Mouse (Mus musculus) heart, adult 2 months (tissue): Measurements from ENCODE around the gene Traf4. TPM values are rescaled to one million over a fixed set of nuclear protein-coding genes. Genes with fewer than 3 reads are reported as not detected.

Experiments used
- DNase-seq, 2 experiments: peaks; one replicate each; pipeline ENCODE4 v3.0.0; 2021
- H3K27ac ChIP-seq: fragments of 200-600 bp; 2 replicates; pipeline ENCODE4 v1.8.1; 2022
- H3K27me3 ChIP-seq: fragments of 200-500 bp; 2 replicates; pipeline ENCODE4 v1.6.1; 2012; ENCODE audit warnings: mild to moderate bottlenecking, low read length, inconsistent platforms, mixed read lengths; ENCODE audit not compliant: control insufficient read depth, insufficient read depth
- H3K36me3 ChIP-seq: fragments of 200-500 bp; 2 replicates; pipeline ENCODE4 v1.6.1; 2012; ENCODE audit warnings: low read length, inconsistent platforms; ENCODE audit not compliant: control insufficient read depth, insufficient read depth
- H3K4me1 ChIP-seq: fragments of 200-500 bp; 2 replicates; pipeline ENCODE4 v1.6.1; 2011; ENCODE audit warnings: low read length; ENCODE audit not compliant: control insufficient read depth, insufficient read depth
- H3K4me3 ChIP-seq: fragments of 200-600 bp; 2 replicates; pipeline ENCODE4 v1.8.1; 2022
- H3K79me2 ChIP-seq: fragments of 200-500 bp; replicated peaks from 2 replicates; pipeline ENCODE4 v1.6.1; 2012; ENCODE audit warnings: mild to moderate bottlenecking, inconsistent platforms, low read length, moderate library complexity, mixed read lengths; ENCODE audit not compliant: control insufficient read depth, insufficient read depth
- H3K9ac ChIP-seq: fragments of 200-500 bp; 2 replicates; pipeline ENCODE4 v1.6.1; 2012; ENCODE audit warnings: low read depth, mild to moderate bottlenecking, control low read depth, inconsistent platforms, low read length, mixed read lengths
- CTCF ChIP-seq: fragments of 200-600 bp; IDR thresholded peaks from 2 replicates; pipeline ENCODE4 v1.8.1; 2022; ENCODE audit warnings: antibody characterized with exemption, mild to moderate bottlenecking, moderate library complexity
- EP300 ChIP-seq: fragments of 200-500 bp; IDR thresholded peaks from 2 replicates; pipeline ENCODE4 v1.6.1; 2011; ENCODE audit warnings: low read depth, low read length, control low read depth; ENCODE audit not compliant: insufficient read depth
- POLR2A ChIP-seq: fragments of 200-500 bp; IDR thresholded peaks from 2 replicates; pipeline ENCODE4 v1.6.1; 2011; ENCODE audit warnings: mild to moderate bottlenecking, low read depth, low read length, control low read depth; ENCODE audit not compliant: insufficient read depth
- WGBS: fragments of 180-500 bp; shearing (Covaris S2); methylation state at CpG from one replicate; pipeline ENCODE4 v1.1.7; 2018; 5-methylcytosine and 5-hydroxymethylcytosine counted together
- intact Hi-C: fragments of 180-260 bp; cut with DNase I; formaldehyde crosslinking; loops from one replicate; pipeline ENCODE4 v1.15.1; 2025
- polyA plus RNA-seq: library from polyadenylated mRNA; depleted of rRNA; stranded (reverse); fragments of >200 nt; gene quantifications from 2 replicates; pipeline ENCODE4 v1.2.3, GENCODE M21; 2012
- total RNA-seq, 2 experiments: library from RNA; stranded (reverse); gene quantifications; 2 replicates each; pipeline ENCODE4 v1.2.3; 2021

Gene Traf4
- total and polyA plus RNA-seq, 3 experiments: 3.7 to 13.4 (median 6.0) TPM

GRCm38 (mm10) chr11:78207190-78207589 is 41.8 kb upstream of the Traf4 start:
- H3K9ac ChIP-seq: no peak overlapping the region

DNA sequence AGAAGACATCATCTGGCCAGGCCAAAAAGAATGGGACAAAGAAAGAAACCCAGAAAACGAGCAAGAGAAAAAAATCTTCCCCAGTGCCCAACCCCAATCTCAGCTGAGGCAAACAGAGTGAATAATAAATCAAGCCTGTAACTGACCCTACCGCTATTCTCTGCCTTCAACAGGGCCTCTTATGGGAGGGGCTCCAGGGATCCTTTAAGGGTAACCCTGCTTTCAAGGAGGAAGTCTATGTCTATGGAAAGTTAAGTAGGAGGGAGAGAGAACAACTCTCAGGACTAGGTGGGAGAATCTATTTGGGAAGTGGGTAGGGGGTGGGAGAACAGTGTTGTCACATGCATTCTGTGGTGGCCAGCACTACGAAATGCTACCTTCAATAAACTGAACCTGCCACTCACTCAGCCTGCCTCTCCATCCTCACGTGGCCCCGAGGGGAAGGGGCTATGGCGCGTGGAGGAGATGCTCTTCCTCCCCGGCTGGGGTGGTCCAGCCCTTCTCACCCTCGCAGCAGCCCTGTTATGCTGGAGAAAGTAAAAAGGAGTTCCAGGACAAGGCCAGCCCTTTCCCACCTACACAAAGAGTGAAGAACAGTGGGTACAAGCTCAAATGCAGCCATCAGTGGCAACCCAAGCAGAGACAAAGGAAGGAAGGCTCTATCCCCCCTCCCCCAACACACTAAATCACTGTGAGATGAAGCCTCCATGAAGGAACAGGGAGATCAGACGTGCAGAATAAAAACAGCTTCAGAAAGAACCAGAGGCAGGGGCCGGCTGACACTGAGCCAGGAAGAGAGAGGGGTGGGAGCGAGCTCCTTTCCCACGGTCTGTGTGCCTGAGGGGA is 40.2 kb upstream of the Traf4 start:
- Histone ChIP-seq H3K9ac (no peak overlapping the region), H3K36me3 (no peaks in the 10 kb centered on the region), H3K4me3 (no peak overlapping the region), H3K4me1 (peaks cover under 1% of the 10 kb centered on the region; the same call in 1 of the 2 replicates), H3K79me2 (no peaks in the 10 kb centered on the region), H3K27me3 (no peaks in the 10 kb centered on the region), H3K27ac (no peak overlapping the region)
- no peak for DNase-seq
- TF ChIP-seq POLR2A (no peak), EP300 (no peak), CTCF (no peak)
- WGBS: 85% methylated on average over 13 of the region's 13 CpGs
- intact Hi-C loops: no loop called here

More at GRCm38 (mm10) chr11:78207190-78207589, 41.8 kb upstream of the Traf4 start:
- Histone ChIP-seq H3K4me1 (peaks cover 2% of the 10 kb centered on the region; the same call in 1 of the 2 replicates), H3K36me3 (no peaks in the 10 kb centered on the region), H3K4me3 (no peak overlapping the region), H3K79me2 (no peaks in the 10 kb centered on the region), H3K27ac (no peak overlapping the region), H3K27me3 (no peaks in the 10 kb centered on the region)
- DNase-seq: no peak
- intact Hi-C loops: no loop called here
- WGBS: 89% methylated on average over 7 of the region's 7 CpGs
- TF ChIP-seq CTCF (no peak), POLR2A (no peak), EP300 (no peak)

GRCm38 (mm10) chr11:78204287-78204686 is 38.9 kb upstream of the Traf4 start:
- intact Hi-C loops: no loop called here
- WGBS: 68% methylated on average over 6 of the region's 6 CpGs
- Histone ChIP-seq H3K4me1 (no peaks in the 10 kb centered on the region), H3K4me3 (no peak overlapping the region), H3K36me3 (no peaks in the 10 kb centered on the region), H3K9ac (no peak overlapping the region), H3K27ac (no peak overlapping the region), H3K79me2 (no peaks in the 10 kb centered on the region), H3K27me3 (no peaks in the 10 kb centered on the region)
- no peak for DNase-seq
- TF ChIP-seq POLR2A: no peak
- no peak for TF ChIP-seq CTCF
- TF ChIP-seq EP300: no peak

- no peak for DNase-seq
- TF ChIP-seq CTCF: no peak
- TF ChIP-seq POLR2A: no peak
- no peak for TF ChIP-seq EP300
- 84% methylated on average over 3 of the region's 3 CpGs for WGBS
- H3K79me2 ChIP-seq: no peaks in the 10 kb centered on the region
- H3K4me1 ChIP-seq: no peaks in the 10 kb centered on the region
- H3K4me3 ChIP-seq: no peak overlapping the region
- H3K27me3 ChIP-seq: no peaks in the 10 kb centered on the region
- no peak overlapping the region for H3K9ac ChIP-seq
- H3K27ac ChIP-seq: no peak overlapping the region
- intact Hi-C loops: no loop called here
- H3K36me3 ChIP-seq: no peaks in the 10 kb centered on the region
These were observed 37.0 kb upstream of the Traf4 start for GRCm38 (mm10) chr11:78202372-78202771.

DNA sequence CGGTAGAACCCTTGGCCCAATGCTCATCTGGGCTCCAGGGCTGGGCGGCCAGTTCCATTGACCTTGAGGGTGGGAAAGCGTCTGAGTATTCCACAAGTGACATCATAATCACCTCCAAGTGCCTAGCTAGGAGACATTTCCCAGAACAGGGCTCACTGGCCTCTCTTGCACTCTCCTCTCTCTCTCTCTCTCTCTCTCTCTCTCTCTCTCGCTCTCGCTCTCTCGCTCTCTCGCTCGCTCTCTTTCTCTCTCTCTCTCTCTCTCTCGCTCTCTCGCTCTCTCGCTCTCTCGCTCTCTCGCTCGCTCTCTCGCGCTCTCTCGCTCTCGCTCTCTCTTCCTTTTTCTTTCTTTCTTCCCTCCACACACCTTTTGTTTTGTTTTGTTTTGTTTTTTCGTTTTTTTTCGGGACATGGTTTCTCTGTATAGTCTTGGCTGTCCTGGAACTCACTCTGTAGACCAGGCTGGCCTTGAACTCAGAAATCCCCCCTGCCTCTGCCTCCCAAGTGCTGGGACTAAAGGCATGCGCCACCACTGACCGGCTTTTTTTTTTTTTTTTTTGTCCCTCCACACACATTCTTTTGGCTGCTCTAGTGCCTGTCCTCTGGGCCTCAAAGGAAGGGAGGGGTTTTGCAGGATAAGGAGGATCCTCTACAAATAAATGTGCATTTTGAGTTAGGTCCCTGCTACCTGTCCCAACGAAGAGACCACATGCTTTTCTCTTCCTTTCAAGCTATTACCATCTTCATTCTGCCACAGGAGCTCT is 29.9 kb upstream of the Traf4 start:
- no peak overlapping the region for H3K27ac ChIP-seq
- intact Hi-C loops: no loop called here

DNA sequence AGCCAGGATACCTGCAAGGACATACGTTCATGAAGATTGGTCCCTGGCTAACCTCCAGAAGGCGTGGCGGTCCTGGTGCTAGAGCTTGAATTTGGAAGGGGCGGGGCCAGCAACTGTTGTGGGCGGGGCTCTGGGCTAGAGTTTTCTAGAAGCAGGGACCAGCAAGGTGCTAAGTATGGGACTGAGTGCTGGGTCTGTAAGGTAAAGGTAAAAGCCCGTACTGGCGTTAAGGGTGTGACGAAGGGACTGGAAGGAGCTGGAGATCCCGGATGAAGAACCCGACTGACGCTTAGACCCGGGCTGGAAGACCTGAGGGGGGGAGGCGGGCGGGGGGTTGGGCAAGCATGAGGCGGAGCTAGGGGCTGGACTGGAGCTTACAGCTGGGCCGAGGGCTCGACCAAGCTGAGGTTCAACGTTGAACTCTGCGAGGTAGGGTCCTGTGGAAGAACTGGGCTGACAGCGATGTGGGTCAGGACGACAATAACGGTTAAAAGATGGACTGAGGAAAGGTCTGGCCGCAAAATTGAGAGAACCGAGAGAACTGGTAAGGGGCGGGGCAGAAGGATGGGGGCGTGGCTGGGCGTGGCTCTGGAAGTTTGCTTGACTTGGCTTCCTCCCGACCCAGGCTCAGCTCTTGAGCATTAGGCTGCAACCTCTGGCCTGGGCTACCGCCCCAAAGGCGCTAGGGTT is 29.2 kb upstream of the Traf4 start:
- TF ChIP-seq CTCF (no peak), POLR2A (peak; percentile 46; the same call in 1 of the 2 replicates)
- intact Hi-C loops: no loop called here
- Histone ChIP-seq H3K27me3 (no peaks in the 10 kb centered on the region), H3K4me1 (peaks cover 4% of the 10 kb centered on the region; the same call in 1 of the 2 replicates), H3K4me3 (peak overlapping the region; percentile 49), H3K27ac (no peak overlapping the region), H3K79me2 (no peaks in the 10 kb centered on the region), H3K9ac (peak overlapping the region; percentile 48), H3K36me3 (no peaks in the 10 kb centered on the region)
- WGBS: 4% methylated on average over 30 of the region's 30 CpGs
- peak; percentile 83 to 84 for DNase-seq

More for the DNA sequence above, 29.9 kb upstream of the Traf4 start:
- H3K9ac ChIP-seq: peak overlapping the region; percentile 48
- peaks cover 4% of the 10 kb centered on the region; the same call in 1 of the 2 replicates for H3K4me1 ChIP-seq
- H3K36me3 ChIP-seq: no peaks in the 10 kb centered on the region
- no peaks in the 10 kb centered on the region for H3K27me3 ChIP-seq
- H3K79me2 ChIP-seq: no peaks in the 10 kb centered on the region
- H3K4me3 ChIP-seq: peak overlapping the region; percentile 49
- 50% methylated on average over 23 of the region's 23 CpGs for WGBS
- DNase-seq: no peak
- no peak for TF ChIP-seq POLR2A
- TF ChIP-seq EP300: no peak
- TF ChIP-seq CTCF: no peak
